ENCODE assay signal across 10 mouse cellular contexts in the genomic region with DNA sequence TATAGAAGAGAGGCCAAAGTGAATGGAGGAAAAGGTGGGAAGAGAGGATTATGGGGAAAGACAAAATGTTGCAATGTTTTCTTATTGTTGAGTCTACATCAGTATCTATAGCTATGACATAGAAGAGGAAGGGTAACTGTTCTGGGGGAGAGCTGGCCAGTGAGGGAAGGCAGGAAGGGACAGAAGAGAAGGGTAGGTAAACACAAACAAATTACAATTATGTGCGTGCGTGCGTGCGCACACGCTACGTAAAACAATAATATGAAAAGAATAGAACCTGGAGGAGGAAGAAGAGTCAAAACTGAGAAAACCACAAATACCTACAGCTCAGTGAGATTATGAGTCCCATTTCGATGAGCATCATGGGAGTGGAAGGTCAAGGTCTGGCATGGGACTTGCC. TPM values are rescaled to one million over a fixed set of nuclear protein-coding genes. Genes with fewer than 3 reads are reported as not detected.
A peak's percentile ranks its signal among the peaks of the same experiment; 100 is the strongest.
DNase-seq lines count a peak whose midpoint lies in the region; ATAC-seq and TF ChIP-seq lines count a peak whose summit lies in the region.
"Had no signal": no experiment of that assay in that cellular context is flagged by ENCODE, and none has a peak within 500 bp of the region (broad histone marks: within the 10 kb centered on the region; RNA-seq: fewer than 3 reads in every experiment).

No protein-coding gene starts in this region.

- no peak for TF ChIP-seq POLR2A in MEL (IDR thresholded peaks at IDR 0.05; ENCODE audit: control insufficient read depth in 1 of 2, insufficient read depth in 1 of 2, low read depth in 1 of 2, low read length in 2 of 2, poor library complexity in 1 of 2)

- DNase-seq in heart, adult 11 months: peak; percentile 67
- no peak for DNase-seq in heart, embryonic 10.5 days (ENCODE audit: low spot score)
- no peak for DNase-seq in liver
- peak; percentile 78 for DNase-seq in MEL (ENCODE audit: low read depth, low spot score)
- no peak for DNase-seq in natural killer cell, adult 2 months (ENCODE audit: low spot score in 2 of 2)
- DNase-seq: adrenal gland, adult 8-10 months; cerebellum, adult 11-12 months had no signal

- no peak for TF ChIP-seq CTCF in MEL (IDR thresholded peaks at IDR 0.05 in 2 of 3, conservative IDR thresholded peaks at IDR 0.05 in 1 of 3; ENCODE audit: control insufficient read depth in 1 of 3, insufficient read depth in 1 of 3, low read depth in 2 of 3, low read length in 3 of 3, poor library complexity in 1 of 3, severe bottlenecking in 1 of 3)

- H3K27ac ChIP-seq in heart, embryonic 10.5 days: no peak overlapping the region
- H3K27ac ChIP-seq in liver, embryonic 15.5 days (replicated peaks): no peak overlapping the region
- peak overlapping the region; percentile 75 for H3K27ac ChIP-seq in MEL (ENCODE audit: control insufficient read depth, low read depth, low read length)

- H3K79me2 ChIP-seq in MEL (ENCODE audit: control insufficient read depth, insufficient read depth, low read length, poor library complexity): no peaks in the 10 kb centered on the region

- H3K9me3 ChIP-seq in heart, embryonic 10.5 days: no peaks in the 10 kb centered on the region
- no peaks in the 10 kb centered on the region for H3K9me3 ChIP-seq in liver, embryonic 15.5 days (replicated peaks)
- no peaks in the 10 kb centered on the region for H3K9me3 ChIP-seq in MEL (replicated peaks; ENCODE audit: insufficient read depth, low read length)
- H3K9me3 ChIP-seq: G1E had no signal

- no peak overlapping the region for H3K9ac ChIP-seq in liver, embryonic 15.5 days
- peak overlapping the region; percentile 69 for H3K9ac ChIP-seq in MEL (ENCODE audit: control insufficient read depth, low read depth, low read length, poor library complexity, severe bottlenecking)

- no peak for ATAC-seq in liver, embryonic 15.5 days (ENCODE audit: insufficient read depth)
- ATAC-seq: Patski had no signal

- no peak overlapping the region for H3K4me3 ChIP-seq in heart, embryonic 10.5 days
- H3K4me3 ChIP-seq in liver, embryonic 15.5 days (replicated peaks): no peak overlapping the region
- H3K4me3 ChIP-seq in MEL (ENCODE audit: control insufficient read depth in 1 of 2, insufficient read depth in 1 of 2, low read depth in 2 of 2, low read length in 2 of 2): peak overlapping the region; percentile 77 to 90

- H3K36me3 ChIP-seq in heart, embryonic 10.5 days: no peaks in the 10 kb centered on the region
- H3K36me3 ChIP-seq in liver, embryonic 15.5 days (replicated peaks): no peaks in the 10 kb centered on the region
- H3K36me3 ChIP-seq in MEL (ENCODE audit: control insufficient read depth in 1 of 2, insufficient read depth in 2 of 2, low read length in 2 of 2): peaks cover 0 to 5% of the 10 kb centered on the region in 2 experiments; a peak in 2 of 4 replicates
- H3K36me3 ChIP-seq: G1E had no signal

- peak in 1 of 2 experiments; percentile 54; a peak in 1 of 4 replicates for TF ChIP-seq EP300 in MEL (IDR thresholded peaks at IDR 0.05; ENCODE audit: low read depth in 1 of 2, low read length in 2 of 2)

- WGBS in heart, embryonic 10.5 days: 95% methylated on average over 7 of the region's 7 CpGs
- WGBS in liver, embryonic 15.5 days (ENCODE audit: insufficient replicate concordance): 80% methylated on average over 7 of the region's 7 CpGs

- peaks cover 14% of the 10 kb centered on the region; the same call in 1 of the 2 replicates for H3K27me3 ChIP-seq in heart, embryonic 10.5 days (ENCODE audit: insufficient read depth, poor library complexity, severe bottlenecking)
- H3K27me3 ChIP-seq in liver, embryonic 15.5 days: no peaks in the 10 kb centered on the region
- H3K27me3 ChIP-seq in MEL (ENCODE audit: control insufficient read depth in 1 of 2, insufficient read depth in 2 of 2, low read length in 2 of 2): no peaks in the 10 kb centered on the region
- H3K27me3 ChIP-seq: Patski had no signal

- no peak for TF ChIP-seq RAD21 in MEL (IDR thresholded peaks at IDR 0.05; ENCODE audit: low read depth, low read length)

- peaks cover 6% of the 10 kb centered on the region; the same call in 1 of the 2 replicates for H3K4me1 ChIP-seq in heart, embryonic 10.5 days
- peaks cover 3% of the 10 kb centered on the region; the same call in 1 of the 2 replicates for H3K4me1 ChIP-seq in liver, embryonic 15.5 days (replicated peaks)
- H3K4me1 ChIP-seq in MEL (ENCODE audit: control insufficient read depth in 1 of 2, insufficient read depth in 2 of 2, low read length in 2 of 2): peaks cover 7 to 15% of the 10 kb centered on the region in 2 experiments

- H3K4me2 ChIP-seq in liver, embryonic 15.5 days: 0 out of 2 replicates have a peak overlapping the region, but pooled peaks have one; percentile 17

TF ChIP-seq in MEL, 35 proteins besides CTCF, POLR2A, EP300 and RAD21:
- 0 out of 2 replicates have a peak, but pooled peaks have one; percentile 39 for TF ChIP-seq GABPA (IDR thresholded peaks at IDR 0.05; ENCODE audit: low read depth, low read length)
- TF ChIP-seq TAL1 (IDR thresholded peaks at IDR 0.05; ENCODE audit: low read length): no peak
- TF ChIP-seq SMC3 (IDR thresholded peaks at IDR 0.05; ENCODE audit: low read depth, low read length): peak; percentile 26
- peak; percentile 47; the same call in 1 of the 2 replicates for TF ChIP-seq NRF1 (IDR thresholded peaks at IDR 0.05; ENCODE audit: insufficient read depth, low read depth, low read length, poor library complexity, severe bottlenecking)
- peak; percentile 49; the same call in 1 of the 2 replicates for TF ChIP-seq MAX (IDR thresholded peaks at IDR 0.05; ENCODE audit: low read length)
- TF ChIP-seq KAT2A (conservative IDR thresholded peaks at IDR 0.05; ENCODE audit: low read depth, low read length): 0 out of 2 replicates have a peak, but pooled peaks have one; percentile 33
- TF ChIP-seq BHLHE40 (IDR thresholded peaks at IDR 0.05; ENCODE audit: borderline replicate concordance, low read depth, low read length): 0 out of 2 replicates have a peak, but pooled peaks have one; percentile 16
- TF ChIP-seq MAZ (IDR thresholded peaks at IDR 0.05; ENCODE audit: low read depth, low read length): no peak

RNA-seq across cellular contexts. Expression of gene Ablim1, which starts 13.6 kb away (rescaled TPM):
- polyA plus RNA-seq in heart, embryonic 10.5 days (2016; fragmentation: Nextera tagmentation; extraction: Ambion mirVana): 41.9 and 60.6 TPM in 2 replicates
- polyA plus RNA-seq in liver, embryonic 15.5 days (2015; fragmentation: Nextera tagmentation; extraction: Ambion mirVana): 9.5 and 11.3 TPM in 2 replicates
- not detected in 2 replicates for total RNA-seq in MEL (2012; rRNA removed)
- not detected for polyA plus RNA-seq in MEL (2012; ENCODE audit: insufficient read depth in 1 of 2, insufficient read length in 2 of 2, low read depth in 1 of 2, low replicate concordance in 2 of 2, missing spikeins in 1 of 2)

RNA-seq across cellular contexts. Expression of gene Fam160b1, which starts 32.2 kb away (rescaled TPM):
- polyA plus RNA-seq in heart, embryonic 10.5 days (2016; fragmentation: Nextera tagmentation; extraction: Ambion mirVana): 11.2 and 11.8 TPM in 2 replicates
- 6.0 and 6.6 TPM in 2 replicates for polyA plus RNA-seq in liver, embryonic 15.5 days (2015; fragmentation: Nextera tagmentation; extraction: Ambion mirVana)
- total RNA-seq in MEL (2012; rRNA removed): 8.6 and 8.8 TPM in 2 replicates
- 10 to 100 TPM; 19.0 to 28.3 TPM for polyA plus RNA-seq in MEL (2012; ENCODE audit: insufficient read depth in 1 of 2, insufficient read length in 2 of 2, low read depth in 1 of 2, low replicate concordance in 2 of 2, missing spikeins in 1 of 2)

Comparison
In these comparisons a context has a peak if more than half of its experiments do, and no peak if none do; other contexts are left out.
1. DNase-seq: peak in heart, adult 11 months (single experiment) and MEL (single experiment); none in heart, embryonic 10.5 days (single experiment), liver (single experiment) and natural killer cell, adult 2 months (0 of 2).
2. H3K4me3 ChIP-seq: peak in MEL (2 of 2); none in heart, embryonic 10.5 days (single experiment) and liver, embryonic 15.5 days (single experiment).
3. RNA of gene Ablim1, which starts 13.6 kb away (polyA plus RNA-seq): 41.9 to 60.6 TPM in heart, embryonic 10.5 days and 9.5 to 11.3 TPM in liver, embryonic 15.5 days; not detected in MEL; every median in the first group is over 10 times any median in the second.